Mouse (Mus musculus) neural tube, embryonic 10.5 days (tissue): ENCODE measurements around the gene Dbh.

ENCODE experiments used
- DNase-seq: peaks from one replicate; pipeline ENCODE4 v3.0.0-alpha.2; 2017; ENCODE audit warnings: low spot score; ENCODE audit errors: extremely low spot score

Gene Dbh

DNA sequence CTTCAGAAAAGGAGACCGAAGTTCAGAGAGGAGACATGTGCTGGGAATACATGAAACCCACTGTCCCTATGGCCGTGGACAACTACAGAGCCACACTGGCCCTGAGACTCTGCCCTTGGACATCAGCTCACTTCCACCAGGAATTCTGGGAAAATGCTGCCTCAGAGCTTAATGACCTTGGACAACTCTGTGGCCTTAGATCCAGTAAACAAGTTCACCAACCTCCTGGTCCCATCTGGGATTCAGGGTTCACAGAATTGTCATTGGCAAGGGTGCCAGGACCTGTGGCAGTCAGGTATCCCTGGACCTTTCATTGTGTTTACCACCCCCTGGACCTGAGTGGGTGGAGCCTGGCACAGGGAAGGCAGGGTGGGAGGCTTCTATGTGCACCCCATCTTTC is 50.5 kb downstream of the Dbh start:
- DNase-seq = no peak

DNA sequence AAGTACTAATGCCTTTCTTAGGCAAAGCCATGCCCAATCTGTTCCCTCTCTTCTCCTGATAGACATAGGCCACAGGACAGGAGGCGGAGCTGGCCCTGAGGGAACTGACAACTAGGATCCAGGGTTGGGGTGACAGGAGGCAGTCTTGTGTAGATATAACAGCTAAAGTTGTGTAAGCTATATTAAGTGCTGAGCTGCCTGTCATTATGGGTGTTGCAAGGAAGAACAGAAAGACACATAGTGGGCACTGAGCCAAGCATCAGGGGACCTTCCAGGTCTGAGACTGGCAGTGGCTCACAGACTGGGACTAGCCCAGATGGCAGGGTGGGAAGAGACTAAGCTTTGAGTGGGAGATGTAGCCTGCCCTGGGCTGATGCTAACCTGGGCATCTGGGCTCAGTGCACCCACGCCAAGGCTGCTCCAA is 53.1 kb downstream of the Dbh start:
- DNase-seq = no peak

DNA sequence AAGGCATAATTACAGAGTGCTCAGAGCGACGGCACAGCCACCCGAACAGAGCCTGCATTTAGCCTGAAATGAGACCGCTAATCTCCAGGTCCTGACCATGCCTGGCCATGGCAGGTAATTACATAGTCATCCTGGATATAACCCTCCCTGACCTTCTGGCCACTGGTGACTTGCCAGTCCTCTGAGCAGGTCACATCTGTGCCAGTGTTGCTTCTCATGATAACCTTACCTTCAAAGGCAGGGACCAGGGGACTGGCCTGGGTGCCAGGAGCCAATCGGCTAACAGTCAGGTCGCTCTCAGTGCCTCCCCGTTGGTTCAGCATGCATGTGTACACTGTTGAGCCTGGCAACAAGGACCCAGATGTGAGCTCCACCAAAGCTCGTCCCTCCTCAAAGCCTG is 53.5 kb downstream of the Dbh start:
- DNase-seq = no peak

DNA sequence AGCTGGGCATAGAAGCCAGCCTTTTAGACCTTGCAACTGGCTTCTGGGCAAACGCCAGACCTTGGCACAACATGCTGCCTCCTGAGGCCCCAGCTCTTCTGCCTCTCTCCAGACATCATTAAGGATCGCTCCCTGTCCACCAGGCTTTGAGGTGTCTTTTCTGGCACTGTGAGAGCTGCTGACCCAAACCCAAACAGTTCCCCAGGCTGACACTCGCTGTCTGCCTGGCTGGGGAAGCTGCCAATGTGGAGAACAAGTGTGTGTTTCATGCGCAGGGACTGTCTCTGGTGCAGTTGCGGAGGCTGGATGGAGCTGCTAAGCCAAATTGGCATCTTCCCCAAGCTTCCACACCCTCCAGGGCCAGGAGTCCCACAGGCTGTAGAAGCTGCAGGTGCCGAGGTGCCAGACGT is 58.0 kb downstream of the Dbh start:
- no peak for DNase-seq

DNA sequence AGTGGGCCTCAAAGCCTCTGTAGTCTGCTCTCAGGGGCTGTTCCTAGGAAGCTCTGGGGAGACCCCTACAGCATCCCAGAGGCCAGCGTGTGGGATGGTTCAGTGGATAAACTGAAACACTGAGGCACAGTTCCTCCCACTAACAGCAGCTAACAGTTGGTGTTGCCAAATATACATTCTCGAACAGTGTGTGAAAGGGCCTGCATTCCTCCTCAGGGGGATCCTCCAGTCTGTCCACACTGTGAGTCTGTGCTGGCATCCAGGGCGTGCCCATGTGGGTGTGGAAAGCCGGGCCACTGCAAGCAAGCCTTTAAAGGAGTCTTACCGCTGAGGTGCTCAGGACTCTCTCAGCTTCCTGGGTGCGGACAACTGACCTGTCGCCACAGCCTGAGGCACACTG is 61.5 kb downstream of the Dbh start:
- no peak for DNase-seq

DNA sequence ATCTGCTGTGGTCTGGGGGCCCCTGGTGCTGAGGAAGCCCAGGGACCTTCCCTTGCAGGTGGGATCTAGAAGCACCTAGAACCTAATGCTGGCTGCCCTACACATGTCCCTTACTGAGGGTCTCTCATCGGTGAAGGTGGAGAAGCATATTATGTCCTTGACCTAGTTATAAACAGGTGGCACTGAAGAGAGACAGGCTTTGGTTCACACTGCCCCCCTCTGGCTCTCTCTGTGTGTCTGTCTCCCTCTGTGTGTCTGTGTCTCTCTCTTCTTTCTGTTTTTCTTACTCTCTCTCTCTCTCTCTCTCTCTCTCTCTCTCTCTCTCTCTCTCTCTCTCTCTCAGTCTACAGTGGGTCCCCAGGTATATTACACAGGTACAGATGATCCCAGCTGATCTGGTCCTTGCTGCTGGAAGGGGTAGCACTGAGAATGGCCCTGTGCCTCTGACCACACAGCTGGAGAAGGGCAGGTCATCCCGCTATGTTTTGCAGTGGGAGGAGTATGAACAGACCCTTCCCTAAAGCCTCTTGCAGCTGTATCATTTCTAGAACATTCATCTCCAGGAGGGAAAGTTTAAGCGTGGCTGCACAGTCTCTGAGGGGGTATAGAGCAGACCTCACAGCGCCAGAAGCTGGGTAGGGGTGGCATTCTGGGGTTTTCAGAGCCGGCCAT is 63.9 kb downstream of the Dbh start:
- no peak for DNase-seq

DNA sequence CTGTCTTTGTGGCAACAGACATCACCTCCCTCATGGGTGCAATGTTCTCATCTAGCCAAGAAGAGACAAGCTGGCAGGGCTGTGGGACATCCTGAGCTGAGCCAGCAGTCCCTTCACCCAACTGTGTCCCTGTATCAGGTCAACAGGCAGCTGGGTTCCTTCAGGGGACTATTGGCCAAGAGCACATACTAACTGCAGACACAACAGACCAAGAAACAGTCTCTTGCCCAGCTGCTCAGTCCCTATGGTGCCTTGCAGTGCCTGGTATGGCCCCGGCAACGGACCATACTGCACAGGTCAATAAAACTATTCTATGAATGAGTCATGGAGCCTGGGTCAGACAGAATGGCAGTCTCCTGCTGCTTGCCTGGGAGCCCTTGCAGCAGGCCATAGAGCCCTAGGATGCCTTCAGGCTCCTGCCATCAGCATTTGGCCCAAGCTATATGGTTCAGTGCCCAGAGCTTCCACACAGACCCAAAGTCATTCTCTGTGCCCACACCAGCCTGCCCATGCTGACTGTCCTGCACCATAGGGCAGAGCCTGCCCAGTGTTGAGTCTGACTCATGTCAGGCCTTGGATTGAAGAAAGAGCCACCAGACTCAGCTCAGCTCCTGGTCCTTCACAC is 64.6 kb downstream of the Dbh start:
- no peak for DNase-seq

DNA sequence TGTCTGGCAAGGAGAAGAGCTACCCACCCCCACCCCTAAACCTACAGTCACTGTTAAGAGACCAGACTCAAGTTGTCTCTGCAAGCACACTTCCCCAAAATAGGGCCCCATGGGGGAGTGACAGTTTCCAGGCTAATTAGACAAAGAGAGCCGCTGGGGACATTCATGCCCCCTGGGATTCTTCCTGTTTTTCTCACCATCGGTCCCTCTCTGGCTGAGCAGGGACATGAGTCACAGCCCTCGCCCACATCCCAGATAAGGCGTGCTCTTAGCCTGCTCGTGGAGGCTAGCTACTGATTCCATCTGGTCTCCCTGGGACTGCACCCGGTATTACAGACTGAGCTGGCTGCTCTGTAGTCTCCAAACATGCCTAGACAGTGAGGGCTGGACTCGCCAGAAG is 67.3 kb downstream of the Dbh start:
- DNase-seq = no peak
